Mouse (Mus musculus): ENCODE measurements around the gene Camkk2. TPM values are rescaled to one million over a fixed set of nuclear protein-coding genes. Genes with fewer than 3 reads are reported as not detected.

Gene Camkk2
- polyA plus RNA-seq, 1 experiment from 2014 or later: 43.1 TPM

DNA sequence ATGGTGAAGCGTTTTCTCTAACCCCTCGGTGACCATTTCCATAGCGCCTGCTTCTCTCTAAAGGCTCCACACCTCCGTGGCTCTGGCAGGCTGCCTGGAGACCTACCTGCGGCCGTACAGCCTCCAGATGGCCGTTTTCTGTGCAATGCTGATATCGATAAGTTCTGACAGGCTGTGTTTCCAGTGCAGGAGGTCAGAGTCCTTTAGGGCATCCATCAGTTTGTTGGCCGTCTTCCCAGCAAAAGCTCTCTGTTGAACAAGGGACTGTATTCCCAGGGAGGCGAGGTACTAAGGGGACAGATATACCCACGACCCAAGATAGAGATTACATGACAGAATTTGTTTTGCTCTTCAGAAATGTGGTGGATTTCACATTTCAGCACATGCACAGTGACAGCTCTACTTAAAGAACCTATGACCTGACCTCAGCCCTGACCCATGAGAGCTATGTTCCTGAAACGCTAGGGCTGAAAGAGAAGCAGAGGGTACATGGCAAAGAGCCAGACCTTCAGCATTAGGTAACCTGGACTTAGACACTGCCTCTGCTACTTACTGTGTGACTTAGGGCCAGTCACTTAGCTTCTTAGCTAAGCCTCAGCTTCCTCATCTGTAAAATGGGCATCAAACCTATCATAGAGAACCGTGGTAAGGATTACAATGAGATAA is 21.3 kb upstream of the Camkk2 start:
- H3K9me3 ChIP-seq: no peaks in the 10 kb centered on the region
- H3K4me3 ChIP-seq: no peak overlapping the region
- H3K4me2 ChIP-seq (replicated peaks): no peak overlapping the region
- no peaks in the 10 kb centered on the region for H3K27me3 ChIP-seq
- 72% methylated on average over 13 of the region's 13 CpGs for WGBS
- H3K36me3 ChIP-seq: peaks cover 92% of the 10 kb centered on the region
- H3K4me1 ChIP-seq: no peaks in the 10 kb centered on the region
- no peak overlapping the region for H3K9ac ChIP-seq
- no peak for ATAC-seq (ENCODE audit: insufficient number of reproducible peaks, insufficient read depth, low FRiP score, low TSS enrichment)
- no peak overlapping the region for H3K27ac ChIP-seq

DNA sequence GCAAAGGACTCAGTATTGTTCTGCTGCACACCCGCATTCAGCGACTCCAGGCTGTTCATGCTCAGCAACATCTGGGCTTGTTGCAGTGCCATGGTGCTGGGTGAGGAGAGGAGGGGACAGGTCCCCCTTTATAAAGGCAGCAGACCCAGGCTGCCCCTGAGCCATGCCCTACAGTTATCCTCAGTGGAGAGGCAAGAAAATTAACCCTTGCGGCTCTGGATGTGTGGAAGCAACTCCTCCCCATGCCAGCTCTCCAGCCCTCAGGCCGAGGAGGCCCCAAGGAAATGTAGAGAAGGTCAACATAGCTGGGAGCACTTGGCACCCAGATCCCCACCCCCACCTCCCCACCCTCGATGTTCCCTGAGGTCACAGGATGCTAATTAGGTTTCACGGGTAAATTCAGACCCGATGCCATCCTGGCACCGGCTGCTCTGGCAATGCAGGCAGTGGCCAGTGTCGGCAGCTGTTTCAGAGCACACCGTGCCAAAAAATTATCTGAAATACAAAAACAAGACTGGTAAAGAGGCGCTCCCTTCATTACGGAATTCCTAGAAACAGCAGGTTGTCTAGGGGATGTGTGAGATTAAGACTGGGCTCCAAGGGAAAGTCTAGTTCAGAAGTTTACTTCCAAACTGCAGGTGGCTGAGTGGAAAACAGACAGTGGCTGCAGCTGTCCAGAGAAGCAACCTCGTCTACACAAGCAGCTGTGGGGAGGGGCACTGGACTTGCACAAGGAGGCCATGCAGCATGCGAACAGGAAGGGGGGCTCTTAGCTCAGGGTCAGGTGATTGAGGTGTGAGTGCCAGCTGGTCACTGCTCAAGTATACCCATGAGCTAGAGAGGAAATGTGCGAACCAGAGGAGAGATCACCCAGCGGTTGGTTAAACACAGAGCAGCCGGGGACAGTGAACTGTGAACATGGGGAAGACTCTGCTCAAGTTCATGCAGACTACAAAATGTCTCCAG is 20.5 kb upstream of the Camkk2 start:
- H3K4me1 ChIP-seq: no peaks in the 10 kb centered on the region
- no peaks in the 10 kb centered on the region for H3K9me3 ChIP-seq
- ATAC-seq (ENCODE audit: insufficient number of reproducible peaks, insufficient read depth, low FRiP score, low TSS enrichment): no peak
- no peak overlapping the region for H3K4me2 ChIP-seq (replicated peaks)
- H3K36me3 ChIP-seq: peaks cover 91% of the 10 kb centered on the region
- H3K4me3 ChIP-seq: no peak overlapping the region
- 85% methylated on average over 17 of the region's 17 CpGs for WGBS
- no peak overlapping the region for H3K9ac ChIP-seq
- H3K27me3 ChIP-seq: no peaks in the 10 kb centered on the region
- no peak overlapping the region for H3K27ac ChIP-seq

DNA sequence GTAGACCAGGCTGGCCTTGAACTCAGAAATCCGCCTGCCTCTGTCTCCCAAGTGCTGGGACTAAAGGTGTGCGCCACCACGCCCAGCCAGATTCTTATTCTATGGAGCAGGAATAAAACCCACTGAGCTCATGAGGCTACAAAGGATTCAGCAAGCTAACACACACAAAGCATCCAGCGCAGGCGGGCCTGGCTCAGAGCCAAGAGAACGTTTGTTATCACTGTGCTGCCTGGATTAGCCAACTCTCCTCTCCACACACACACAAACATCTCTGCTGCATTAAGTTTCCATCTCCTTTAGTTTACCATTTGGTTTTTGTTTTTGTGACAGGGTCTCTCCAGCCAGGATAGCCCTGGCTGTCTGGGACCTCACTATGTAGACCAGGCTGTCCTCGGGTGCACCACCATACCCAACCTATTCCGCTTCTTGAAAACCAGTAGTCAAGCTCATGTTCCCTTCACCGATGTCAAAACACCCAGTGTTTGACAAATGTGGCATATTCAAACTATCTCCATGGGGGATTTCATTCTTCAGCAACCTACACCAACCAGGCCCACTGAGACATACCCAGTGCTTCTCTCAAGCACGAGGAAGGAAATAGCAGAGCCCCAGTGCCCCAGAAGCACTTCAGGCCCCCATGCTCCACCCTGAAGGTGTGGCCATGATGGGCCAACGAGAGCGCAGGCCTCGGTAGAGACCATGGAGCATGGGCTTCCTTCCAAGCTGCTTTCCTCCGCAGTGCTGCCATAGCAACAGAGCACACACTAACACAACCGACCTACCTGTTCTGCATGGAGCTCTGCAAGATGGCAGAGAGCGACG is 19.6 kb upstream of the Camkk2 start:
- 83% methylated on average over 17 of the region's 17 CpGs for WGBS
- no peak overlapping the region for H3K4me3 ChIP-seq
- H3K9ac ChIP-seq: no peak overlapping the region
- no peak overlapping the region for H3K27ac ChIP-seq
- H3K36me3 ChIP-seq: peaks cover 89% of the 10 kb centered on the region
- no peaks in the 10 kb centered on the region for H3K9me3 ChIP-seq
- H3K4me2 ChIP-seq (replicated peaks): no peak overlapping the region
- no peaks in the 10 kb centered on the region for H3K27me3 ChIP-seq
- H3K4me1 ChIP-seq: no peaks in the 10 kb centered on the region
- ATAC-seq (ENCODE audit: insufficient number of reproducible peaks, insufficient read depth, low FRiP score, low TSS enrichment): no peak

DNA sequence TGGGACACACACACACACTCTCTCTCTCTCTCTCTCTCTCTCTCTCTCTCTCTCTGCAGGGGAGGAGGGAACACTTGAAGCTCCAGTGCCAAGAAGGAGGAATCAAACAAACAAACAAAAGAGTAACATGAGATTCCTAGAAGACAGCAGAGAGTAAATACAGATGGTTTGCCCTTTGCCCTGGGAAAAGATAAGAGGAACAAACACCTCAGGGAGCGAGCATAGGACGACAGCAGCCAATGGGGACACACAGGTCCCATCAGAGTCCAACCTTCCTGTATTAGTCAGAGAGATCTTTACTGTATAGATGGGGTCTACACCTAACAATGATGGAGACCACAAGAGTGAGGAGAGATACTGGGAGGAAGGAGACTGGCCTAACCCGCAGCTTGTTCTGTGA is 18.7 kb upstream of the Camkk2 start:
- 78% methylated on average over 3 of the region's 3 CpGs for WGBS
- ATAC-seq (ENCODE audit: insufficient number of reproducible peaks, insufficient read depth, low FRiP score, low TSS enrichment): no peak
- H3K36me3 ChIP-seq: peaks cover 90% of the 10 kb centered on the region
- no peak overlapping the region for H3K4me2 ChIP-seq (replicated peaks)
- H3K27ac ChIP-seq: no peak overlapping the region
- no peaks in the 10 kb centered on the region for H3K9me3 ChIP-seq
- no peak overlapping the region for H3K9ac ChIP-seq
- H3K4me3 ChIP-seq: no peak overlapping the region
- no peaks in the 10 kb centered on the region for H3K4me1 ChIP-seq
- H3K27me3 ChIP-seq: no peaks in the 10 kb centered on the region

DNA sequence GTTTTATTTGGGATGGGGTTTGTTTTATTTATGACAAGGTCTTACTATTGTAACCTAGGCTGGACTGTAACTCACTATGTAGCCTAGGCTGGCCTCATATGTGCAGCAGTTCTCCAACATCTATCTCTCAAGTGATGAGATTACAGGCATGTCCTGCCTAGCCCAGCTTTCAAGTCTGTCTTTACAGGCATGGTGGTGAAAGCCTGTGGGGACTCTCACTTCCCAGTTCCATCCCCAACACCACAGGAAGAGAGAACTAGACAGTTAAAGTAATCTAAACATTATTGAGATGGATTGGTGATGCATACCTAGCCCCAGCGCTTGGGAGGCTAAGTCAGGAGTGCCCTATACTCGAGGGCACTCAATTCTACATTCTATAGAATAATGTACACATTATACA is 9.5 kb upstream of the Camkk2 start:
- no peaks in the 10 kb centered on the region for H3K9me3 ChIP-seq
- no peak overlapping the region for H3K4me2 ChIP-seq (replicated peaks)
- WGBS: 86% methylated on average over 2 of the region's 2 CpGs
- no peak overlapping the region for H3K4me3 ChIP-seq
- H3K27ac ChIP-seq: no peak overlapping the region
- ATAC-seq (ENCODE audit: insufficient number of reproducible peaks, insufficient read depth, low FRiP score, low TSS enrichment): no peak
- H3K27me3 ChIP-seq: no peaks in the 10 kb centered on the region
- H3K36me3 ChIP-seq: peaks cover 73% of the 10 kb centered on the region
- no peak overlapping the region for H3K9ac ChIP-seq
- peaks cover 3% of the 10 kb centered on the region; the same call in 1 of the 2 replicates for H3K4me1 ChIP-seq

DNA sequence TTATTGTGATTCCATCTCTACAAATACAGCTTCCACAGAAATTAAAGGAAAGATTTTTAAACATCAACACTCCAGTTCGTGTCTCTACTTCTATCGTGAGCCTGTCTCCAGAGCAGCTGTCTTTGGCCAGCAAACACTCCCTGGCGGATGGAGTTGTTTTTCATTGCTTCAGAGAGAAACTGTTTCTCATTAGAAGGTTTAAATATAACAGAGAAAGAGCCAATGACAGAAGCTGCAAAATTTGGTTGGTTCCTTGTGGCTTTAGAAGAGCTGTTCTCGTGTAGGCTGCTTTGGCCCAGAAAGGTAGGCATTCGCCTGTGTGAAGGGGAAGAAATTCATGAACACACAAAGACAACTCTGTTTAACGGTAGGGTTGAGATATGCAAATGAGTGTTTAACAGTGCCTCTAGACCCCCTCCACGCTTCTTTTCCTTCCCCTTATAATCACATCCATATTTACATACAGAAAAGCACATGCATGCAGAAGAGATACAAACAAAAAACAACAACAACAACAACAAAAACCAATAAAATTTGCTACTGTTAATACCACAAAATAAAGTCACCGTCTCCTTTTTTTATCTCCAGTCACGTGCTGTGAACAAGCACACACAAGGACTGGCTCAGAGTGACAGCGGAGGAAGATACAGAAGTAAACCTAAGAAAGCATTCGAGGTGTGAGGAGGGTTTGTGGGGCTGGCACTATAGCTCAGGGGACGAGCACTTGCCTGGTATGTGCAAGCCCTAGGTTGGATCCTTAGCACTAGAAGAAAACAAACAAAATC is 7.0 kb upstream of the Camkk2 start:
- Histone ChIP-seq H3K4me3 (no peak overlapping the region), H3K27me3 (no peaks in the 10 kb centered on the region), H3K36me3 (peaks cover 52% of the 10 kb centered on the region), H3K9me3 (no peaks in the 10 kb centered on the region), H3K4me2 (replicated peaks) (no peak overlapping the region), H3K9ac (no peak overlapping the region), H3K27ac (peak overlapping the region; percentile 71), H3K4me1 (peaks cover 3% of the 10 kb centered on the region; the same call in 1 of the 2 replicates)
- ATAC-seq (ENCODE audit: insufficient number of reproducible peaks, insufficient read depth, low FRiP score, low TSS enrichment): no peak
- 52% methylated on average over 12 of the region's 12 CpGs for WGBS

DNA sequence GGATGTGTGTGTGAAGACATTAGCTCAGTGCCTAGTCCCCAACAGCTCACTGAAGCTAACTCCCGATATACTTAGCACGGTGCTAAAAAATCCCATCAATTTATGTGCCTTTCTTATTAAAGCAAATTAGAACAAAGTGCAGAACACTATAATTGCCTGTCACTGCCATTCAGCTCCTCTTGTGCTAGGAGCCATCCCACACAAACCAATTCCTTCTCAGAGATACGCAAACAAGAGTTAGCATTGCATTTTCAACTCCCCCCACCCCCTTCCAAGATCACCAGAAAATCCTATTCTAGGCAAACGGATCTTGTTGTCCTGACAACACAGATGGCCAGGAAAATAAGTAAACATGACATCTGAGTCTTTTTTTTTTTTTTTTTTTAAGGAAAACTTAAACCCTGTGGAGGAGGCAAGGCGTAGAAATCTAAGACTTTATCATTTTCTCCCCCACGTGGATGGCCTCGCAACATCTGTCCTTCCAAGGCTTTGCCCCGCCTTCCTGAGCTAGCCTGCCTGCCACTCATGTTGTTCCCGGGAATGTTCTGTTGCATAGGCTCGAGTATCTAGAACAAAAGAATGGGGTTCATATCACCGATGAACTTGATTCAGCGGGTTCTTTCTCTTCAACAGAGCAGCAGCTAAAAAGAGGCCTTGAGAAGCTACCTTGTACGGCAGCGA is 4.7 kb upstream of the Camkk2 start:
- peaks cover 3% of the 10 kb centered on the region; the same call in 1 of the 2 replicates for H3K4me1 ChIP-seq
- no peak overlapping the region for H3K9ac ChIP-seq
- WGBS: 61% methylated on average over 14 of the region's 14 CpGs
- H3K27me3 ChIP-seq: no peaks in the 10 kb centered on the region
- peaks cover 30% of the 10 kb centered on the region for H3K36me3 ChIP-seq
- no peak overlapping the region for H3K4me2 ChIP-seq (replicated peaks)
- ATAC-seq (ENCODE audit: insufficient number of reproducible peaks, insufficient read depth, low FRiP score, low TSS enrichment): no peak
- H3K27ac ChIP-seq: no peak overlapping the region
- H3K4me3 ChIP-seq: no peak overlapping the region
- H3K9me3 ChIP-seq: no peaks in the 10 kb centered on the region

DNA sequence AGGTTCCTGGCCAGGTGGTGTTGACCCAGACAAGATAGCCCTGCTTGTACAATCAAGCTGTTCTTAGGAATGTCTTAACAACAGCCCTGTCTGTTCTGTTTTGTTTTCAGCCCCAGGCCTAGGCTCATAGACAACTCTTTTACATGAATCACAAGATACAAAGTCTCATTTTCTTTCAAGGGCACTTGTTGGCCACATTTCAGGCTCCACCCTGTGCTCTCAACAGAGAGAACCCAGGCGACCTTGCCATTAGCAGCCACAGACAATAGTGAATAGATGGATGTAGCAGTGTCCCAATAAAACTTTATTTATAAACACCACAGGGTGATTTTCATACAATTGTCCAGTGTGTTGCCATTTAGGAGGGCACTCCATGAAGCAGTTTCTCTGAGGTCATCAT is 2.9 kb upstream of the Camkk2 start:
- peaks cover 9% of the 10 kb centered on the region; the same call in 1 of the 2 replicates for H3K4me1 ChIP-seq
- 72% methylated on average over 1 of the region's 1 CpGs for WGBS
- ATAC-seq (ENCODE audit: insufficient number of reproducible peaks, insufficient read depth, low FRiP score, low TSS enrichment): no peak

DNA sequence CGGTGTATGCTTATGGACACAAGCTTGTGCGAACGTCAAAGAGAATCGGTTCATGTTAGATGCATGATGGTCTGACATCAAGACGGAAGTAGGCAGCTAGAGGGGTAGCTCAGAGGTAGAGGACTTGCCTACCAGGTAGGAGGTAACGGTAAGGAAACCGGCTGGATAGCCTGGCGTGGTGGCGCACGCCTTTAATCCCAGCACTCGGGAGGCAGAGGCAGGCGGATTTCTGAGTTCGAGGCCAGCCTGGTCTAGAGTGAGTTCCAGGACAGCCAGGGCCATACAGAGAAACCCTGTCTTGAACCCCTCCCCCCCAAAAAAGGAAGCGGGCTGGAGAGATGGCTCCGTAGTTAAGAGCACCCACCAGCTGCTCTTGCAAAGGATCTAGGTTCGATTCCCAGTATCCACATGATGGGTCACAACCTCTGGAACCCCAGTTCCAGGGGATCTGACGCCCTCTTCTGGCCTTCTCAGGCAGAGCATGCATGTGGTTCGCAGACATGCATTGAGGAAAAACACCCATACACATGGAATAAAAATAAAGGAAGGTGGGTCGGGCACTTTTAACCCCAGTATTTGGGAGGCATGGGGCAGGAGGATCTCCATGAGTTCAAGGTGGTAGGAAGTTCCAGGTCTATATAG is 1.7 kb upstream of the Camkk2 start:
- Histone ChIP-seq H3K27me3 (no peaks in the 10 kb centered on the region), H3K9ac (no peak overlapping the region), H3K4me3 (no peak overlapping the region), H3K27ac (no peak overlapping the region), H3K4me1 (peaks cover 9% of the 10 kb centered on the region; the same call in 1 of the 2 replicates), H3K36me3 (0 out of 2 replicates have a peak, but pooled peaks cover 3% of the 10 kb centered on the region), H3K9me3 (no peaks in the 10 kb centered on the region), H3K4me2 (replicated peaks) (no peak overlapping the region)
- WGBS: 88% methylated on average over 19 of the region's 19 CpGs
- no peak for ATAC-seq (ENCODE audit: insufficient number of reproducible peaks, insufficient read depth, low FRiP score, low TSS enrichment)

More for the DNA sequence above, 2.9 kb upstream of the Camkk2 start:
- H3K4me2 ChIP-seq (replicated peaks): no peak overlapping the region
- H3K4me3 ChIP-seq: no peak overlapping the region
- H3K9me3 ChIP-seq: no peaks in the 10 kb centered on the region
- no peaks in the 10 kb centered on the region for H3K27me3 ChIP-seq
- H3K36me3 ChIP-seq: peaks cover 14% of the 10 kb centered on the region
- H3K27ac ChIP-seq: no peak overlapping the region
- no peak overlapping the region for H3K9ac ChIP-seq
